Mouse (Mus musculus): ENCODE measurements around the gene Gm13057.
"Not testable (repeated sequence)": the region's sequence is repeated elsewhere in the genome, so short reads cannot be mapped to it uniquely, and the experiment has no call there.

Gene Gm13057

GRCm38 (mm10) chr4:143551400-143551799 is at the start of gene Gm13057, which contains the start of gene BC080695:
Gene Gm13057 (plus strand): TSS chr4:143551709.
Gene BC080695 (plus strand): TSS chr4:143551700.
- not testable (repeated sequence) for DNase-seq (ENCODE audit: low spot score in 2 of 2)

- no peak for DNase-seq (ENCODE audit: low spot score in 2 of 2)
These were observed 40.5 kb upstream of the Gm13057 start, which contains the start of gene Gm13043 for GRCm38 (mm10) chr4:143511043-143511442. Gene Gm13043 (plus strand): TSS chr4:143511343.

- DNase-seq (ENCODE audit: low spot score in 2 of 2), result not testable (repeated sequence)
These were observed 15.9 kb upstream of the Gm13057 start, which contains the start of gene Gm13040 for GRCm38 (mm10) chr4:143535654-143536053. Gene Gm13040 (plus strand): TSS chr4:143535954.
